Mouse (Mus musculus) G1E (cell line): ENCODE data around the gene Tmem233.
A peak's percentile ranks its signal among the peaks of the same experiment; 100 is the strongest.

Experiments
- CTCF ChIP-seq: IDR thresholded peaks from 2 replicates; pipeline ENCODE4 v1.5.1; 2012; ENCODE audit warnings: low read depth, low read length, inconsistent platforms, mixed read lengths
- GATA1 ChIP-seq: IDR thresholded peaks from 2 replicates; pipeline ENCODE4 v1.6.1; 2012; ENCODE audit warnings: borderline replicate concordance, low read length, inconsistent platforms, mixed read lengths
- GATA2 ChIP-seq: IDR thresholded peaks from 2 replicates; pipeline ENCODE4 v1.6.1; 2012; ENCODE audit warnings: low read depth, low read length, inconsistent platforms, borderline replicate concordance
- POLR2AphosphoS5 ChIP-seq: IDR thresholded peaks from 2 replicates; pipeline ENCODE4 v1.6.1; 2012; ENCODE audit warnings: low read depth, low read length, inconsistent platforms; ENCODE audit not compliant: insufficient replicate concordance

- TF ChIP-seq CTCF = no peak
- no peak for TF ChIP-seq GATA1
- 0 out of 2 replicates have a peak, but pooled peaks have one; percentile 56 for TF ChIP-seq POLR2AphosphoS5
- TF ChIP-seq GATA2 = no peak
Measured at GRCm38 (mm10) chr5:116013821-116014220, 69.2 kb downstream of the Tmem233 start.
